ENCODE assay signal across 12 mouse cellular contexts in the genomic region with DNA sequence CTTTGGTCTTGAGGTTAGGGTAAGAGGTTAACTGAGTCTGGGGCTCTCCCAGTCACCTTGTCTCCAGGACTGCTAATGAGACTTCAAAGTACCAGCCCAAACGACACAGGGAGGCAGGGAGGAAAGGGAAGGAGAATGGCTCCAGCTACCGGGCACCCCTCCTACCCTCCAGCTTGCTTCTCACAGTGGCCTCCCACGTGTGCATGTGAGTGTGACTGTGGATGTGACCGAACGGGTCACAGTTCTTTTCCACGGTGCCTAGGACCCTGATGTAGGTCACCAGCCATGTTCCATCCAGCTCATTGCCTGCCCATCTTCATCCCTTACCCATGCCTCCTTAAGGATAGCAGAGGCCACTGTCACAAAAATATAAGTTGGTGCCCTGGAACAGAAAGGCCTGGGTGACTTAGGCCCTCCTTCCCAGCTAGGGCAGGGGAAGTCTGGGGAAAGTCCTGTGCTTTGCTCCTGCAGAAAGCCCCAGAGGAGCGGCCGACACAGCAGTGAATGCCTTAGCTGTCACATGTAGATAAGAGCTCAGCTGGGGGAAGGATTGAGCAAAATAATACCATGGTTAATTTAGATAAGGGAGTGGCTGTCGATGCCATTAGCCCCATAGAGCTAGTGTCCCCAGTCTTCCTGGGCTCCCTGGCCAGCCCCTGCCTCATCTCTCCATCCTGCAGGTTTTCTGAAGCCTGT. TPM values are rescaled to one million over a fixed set of nuclear protein-coding genes. Genes with fewer than 3 reads are reported as not detected.
A peak's percentile ranks its signal among the peaks of the same experiment; 100 is the strongest.
DNase-seq lines count a peak whose midpoint lies in the region; ATAC-seq and TF ChIP-seq lines count a peak whose summit lies in the region.
"Had no signal": no experiment of that assay in that cellular context is flagged by ENCODE, and none has a peak within 500 bp of the region (broad histone marks: within the 10 kb centered on the region; RNA-seq: fewer than 3 reads in every experiment).

No protein-coding gene starts in this region.

- H3K4me1 ChIP-seq in intestine, embryonic 15.5 days (replicated peaks): peaks cover 16% of the 10 kb centered on the region
- H3K4me1 ChIP-seq in intestine, postnatal 0 days (replicated peaks; ENCODE audit: control insufficient read depth, insufficient read depth, low read length): peaks cover 5% of the 10 kb centered on the region; the same call in 1 of the 2 replicates
- H3K4me1 ChIP-seq in erythroblast, embryonic 14.5 days (ENCODE audit: control insufficient read depth): peaks cover 95% of the 10 kb centered on the region

- no peak overlapping the region for H3K4me3 ChIP-seq in intestine, embryonic 15.5 days (replicated peaks)
- no peak overlapping the region for H3K4me3 ChIP-seq in intestine, postnatal 0 days (ENCODE audit: low read depth, low read length)
- peak overlapping the region; percentile 58 for H3K4me3 ChIP-seq in erythroblast, embryonic 14.5 days (replicated peaks)
- H3K4me3 ChIP-seq: heart, adult 2 months; limb, embryonic 12.5 days had no signal

- TF ChIP-seq CTCF in intestine, postnatal 0 days (IDR thresholded peaks at IDR 0.05; ENCODE audit: low read depth): no peak

- ATAC-seq in intestine, embryonic 15.5 days: peak; percentile 14; the same call in 1 of the 2 replicates
- ATAC-seq in intestine, postnatal 0 days: no peak
- peak; percentile 76 for ATAC-seq in megakaryocyte progenitor cell, adult 5-6 weeks (replicated peaks; ENCODE audit: poor library complexity)
- ATAC-seq: forebrain, embryonic 16.5 days had no signal

- H3K9ac ChIP-seq in intestine, embryonic 15.5 days: no peak overlapping the region
- H3K9ac ChIP-seq in intestine, postnatal 0 days (ENCODE audit: low read depth, low read length): no peak overlapping the region
- H3K9ac ChIP-seq: limb, embryonic 12.5 days had no signal

- H3K4me2 ChIP-seq in intestine, embryonic 15.5 days (replicated peaks): no peak overlapping the region
- no peak overlapping the region for H3K4me2 ChIP-seq in intestine, postnatal 0 days (replicated peaks; ENCODE audit: low read depth)
- H3K4me2 ChIP-seq: limb, embryonic 12.5 days had no signal

- peak; percentile 76 for DNase-seq in c-Kit-negative CD71-positive TER-119-positive erythroid progenitor cells, embryonic 14.5 days (ENCODE audit: low read depth, low spot score)
- DNase-seq in kidney, postnatal 4 days: no peak
- DNase-seq in cerebellum, postnatal 25 days: no peak
- DNase-seq: heart, adult 2 months; kidney, adult 9 months; layer of hippocampus, adult 9-11 months had no signal

- no peaks in the 10 kb centered on the region for H3K36me3 ChIP-seq in intestine, embryonic 15.5 days
- H3K36me3 ChIP-seq in intestine, postnatal 0 days (ENCODE audit: control insufficient read depth, insufficient read depth): no peaks in the 10 kb centered on the region
- peaks cover 61% of the 10 kb centered on the region for H3K36me3 ChIP-seq in erythroblast, embryonic 14.5 days (ENCODE audit: control insufficient read depth)
- H3K36me3 ChIP-seq: limb, embryonic 12.5 days had no signal

- 63% methylated on average over 9 of the region's 9 CpGs for WGBS in intestine, embryonic 15.5 days
- WGBS in intestine, postnatal 0 days: 49% methylated on average over 9 of the region's 9 CpGs

- peak overlapping the region; percentile 36; the same call in 1 of the 2 replicates for H3K27ac ChIP-seq in intestine, embryonic 15.5 days
- no peak overlapping the region for H3K27ac ChIP-seq in intestine, postnatal 0 days (ENCODE audit: low read depth, low read length)
- H3K27ac ChIP-seq: heart, adult 2 months; limb, embryonic 12.5 days had no signal

- H3K9me3 ChIP-seq in intestine, embryonic 15.5 days: no peaks in the 10 kb centered on the region
- H3K9me3 ChIP-seq in intestine, postnatal 0 days (ENCODE audit: control insufficient read depth): no peaks in the 10 kb centered on the region
- H3K9me3 ChIP-seq in erythroblast, embryonic 14.5 days (ENCODE audit: control insufficient read depth, low read length): no peaks in the 10 kb centered on the region
- H3K9me3 ChIP-seq: limb, embryonic 12.5 days had no signal

- no peaks in the 10 kb centered on the region for H3K27me3 ChIP-seq in intestine, embryonic 15.5 days (replicated peaks)
- H3K27me3 ChIP-seq in intestine, postnatal 0 days (replicated peaks; ENCODE audit: control insufficient read depth, insufficient read depth, low read length): no peaks in the 10 kb centered on the region
- H3K27me3 ChIP-seq in erythroblast, embryonic 14.5 days (ENCODE audit: control insufficient read depth): no peaks in the 10 kb centered on the region

RNA-seq across cellular contexts. Expression of a gene that starts 4.4 kb away (rescaled TPM):
- polyA plus RNA-seq in intestine, embryonic 15.5 days (2015; fragmentation: Nextera tagmentation; extraction: Ambion mirVana): 17.0 and 21.5 TPM in 2 replicates
- polyA plus RNA-seq in intestine, postnatal 0 days (2015; fragmentation: Nextera tagmentation; extraction: Ambion mirVana): 6.3 and 7.5 TPM in 2 replicates
- polyA plus RNA-seq in erythroblast, embryonic 14.5 days (2012): 4.4 and 5.5 TPM in 2 replicates
- 0.64 and 1.2 TPM in 2 replicates for total RNA-seq in megakaryocyte progenitor cell, adult 5-6 weeks (2015)
- 0.98 and 4.0 TPM in 2 replicates for total RNA-seq in megakaryocyte progenitor cell, adult 5-6 weeks (2017)
